Mouse (Mus musculus) hindbrain, embryonic 10.5 days (tissue): ENCODE measurements at regions not wholly inside any gene's neighbourhood (a gene's known extent, or its start where the extent isn't known, plus 50 kb on each side); places are given as distances from the start of the nearest gene placed in this dataset.

Experiments used
- DNase-seq: peaks from one replicate; pipeline ENCODE4 v3.0.0-alpha.2; 2017; ENCODE audit warnings: low spot score
- H3K27ac ChIP-seq: fragments of 300-500 bp; sonication (generic); 2 replicates; pipeline ENCODE4 v1.5.1; 2016; ENCODE audit warnings: mild to moderate bottlenecking, moderate library complexity
- H3K27me3 ChIP-seq: fragments of 300-500 bp; sonication (generic); 2 replicates; pipeline ENCODE4 v1.6.1; 2016; ENCODE audit warnings: mild to moderate bottlenecking; ENCODE audit not compliant: poor library complexity, insufficient read depth, severe bottlenecking
- H3K36me3 ChIP-seq: fragments of 300-500 bp; sonication (generic); 2 replicates; pipeline ENCODE4 v1.6.1; 2016; ENCODE audit warnings: mild to moderate bottlenecking, moderate library complexity
- H3K4me1 ChIP-seq: fragments of 300-500 bp; sonication (generic); replicated peaks from 2 replicates; pipeline ENCODE4 v1.6.1; 2016; ENCODE audit warnings: mild to moderate bottlenecking
- H3K4me3 ChIP-seq: fragments of 300-500 bp; sonication (generic); 2 replicates; pipeline ENCODE4 v1.5.1; 2016; ENCODE audit warnings: mild to moderate bottlenecking, moderate library complexity
- H3K9me3 ChIP-seq: fragments of 300-500 bp; sonication (generic); 2 replicates; pipeline ENCODE4 v1.6.1; 2016; ENCODE audit warnings: mild to moderate bottlenecking, moderate library complexity
- WGBS: fragments of 180-500 bp; shearing (Covaris S2); methylation state at CpG from one replicate; pipeline ENCODE4 v1.1.7; 2016; 5-methylcytosine and 5-hydroxymethylcytosine counted together

- no peaks in the 10 kb centered on the region for H3K36me3 ChIP-seq
- WGBS, result 81% methylated on average over 8 of the region's 8 CpGs
- peaks cover 6% of the 10 kb centered on the region; the same call in 1 of the 2 replicates for H3K9me3 ChIP-seq
- H3K4me1 ChIP-seq, result 0 out of 2 replicates have a peak, but pooled peaks cover 5% of the 10 kb centered on the region
- no peak for DNase-seq
- H3K27ac ChIP-seq, result no peak overlapping the region
- H3K27me3 ChIP-seq, result no peaks in the 10 kb centered on the region
- no peak overlapping the region for H3K4me3 ChIP-seq
Observed at GRCm38 (mm10) chr7:136809576-136809975, 84.8 kb upstream of the Mgmt start.

- no peaks in the 10 kb centered on the region for H3K9me3 ChIP-seq
- WGBS, result 76% methylated on average over 9 of the region's 9 CpGs
Observed at GRCm38 (mm10) chr7:136813691-136814325, 80.6 kb upstream of the Mgmt start.

GRCm38 (mm10) chr7:136814751-136815150 lies 79.7 kb upstream of the Mgmt start:
- 74% methylated on average over 6 of the region's 6 CpGs for WGBS
- no peak for DNase-seq
- Histone ChIP-seq H3K4me3 (no peak overlapping the region), H3K27ac (0 out of 2 replicates have a peak overlapping the region, but pooled peaks have one; percentile 35), H3K9me3 (no peaks in the 10 kb centered on the region), H3K36me3 (no peaks in the 10 kb centered on the region), H3K27me3 (no peaks in the 10 kb centered on the region; the same call in 1 of the 2 replicates), H3K4me1 (0 out of 2 replicates have a peak, but pooled peaks cover 5% of the 10 kb centered on the region)

More at GRCm38 (mm10) chr7:136813691-136814325, 80.6 kb upstream of the Mgmt start:
- DNase-seq, result no peak
- no peak overlapping the region for H3K4me3 ChIP-seq
- no peaks in the 10 kb centered on the region; the same call in 1 of the 2 replicates for H3K27me3 ChIP-seq
- H3K27ac ChIP-seq, result no peak overlapping the region
- no peaks in the 10 kb centered on the region for H3K36me3 ChIP-seq
- 0 out of 2 replicates have a peak, but pooled peaks cover 5% of the 10 kb centered on the region for H3K4me1 ChIP-seq

GRCm38 (mm10) chr7:136820291-136820690 lies 74.1 kb upstream of the Mgmt start:
- no peak overlapping the region for H3K4me3 ChIP-seq
- H3K27me3 ChIP-seq, result peaks cover 8% of the 10 kb centered on the region; the same call in 1 of the 2 replicates
- H3K36me3 ChIP-seq, result no peaks in the 10 kb centered on the region
- no peak overlapping the region for H3K27ac ChIP-seq
- H3K4me1 ChIP-seq, result peaks cover 2% of the 10 kb centered on the region
- no peak for DNase-seq
- no peaks in the 10 kb centered on the region for H3K9me3 ChIP-seq
- 66% methylated on average over 4 of the region's 4 CpGs for WGBS

- peak overlapping the region; percentile 18; the same call in 1 of the 2 replicates for H3K4me3 ChIP-seq
- DNase-seq, result peak; percentile 30
- WGBS, result 24% methylated on average over 16 of the region's 16 CpGs
- H3K4me1 ChIP-seq, result peaks cover 10% of the 10 kb centered on the region
- no peaks in the 10 kb centered on the region for H3K9me3 ChIP-seq
- no peaks in the 10 kb centered on the region for H3K36me3 ChIP-seq
- 0 out of 2 replicates have a peak overlapping the region, but pooled peaks have one; percentile 35 for H3K27ac ChIP-seq
- H3K27me3 ChIP-seq, result peaks cover 10% of the 10 kb centered on the region; the same call in 1 of the 2 replicates
Observed at GRCm38 (mm10) chr7:136825647-136826046, 68.8 kb upstream of the Mgmt start.

GRCm38 (mm10) chr7:136829621-136830313 lies 64.6 kb upstream of the Mgmt start:
- Histone ChIP-seq H3K36me3 (no peaks in the 10 kb centered on the region), H3K4me3 (no peak overlapping the region), H3K9me3 (no peaks in the 10 kb centered on the region), H3K4me1 (peaks cover 13% of the 10 kb centered on the region), H3K27me3 (peaks cover 4% of the 10 kb centered on the region; the same call in 1 of the 2 replicates), H3K27ac (no peak overlapping the region)
- WGBS, result 83% methylated on average over 1 of the region's 1 CpGs
- no peak for DNase-seq

- Histone ChIP-seq H3K4me3 (no peak overlapping the region), H3K27me3 (no peaks in the 10 kb centered on the region; the same call in 1 of the 2 replicates), H3K36me3 (no peaks in the 10 kb centered on the region), H3K9me3 (no peaks in the 10 kb centered on the region), H3K4me1 (0 out of 2 replicates have a peak, but pooled peaks cover 3% of the 10 kb centered on the region), H3K27ac (no peak overlapping the region)
- 82% methylated on average over 7 of the region's 7 CpGs for WGBS
- DNase-seq, result no peak
Observed at GRCm38 (mm10) chr7:136832419-136832818, 62.0 kb upstream of the Mgmt start.

GRCm38 (mm10) chr7:136838971-136839370 lies 55.4 kb upstream of the Mgmt start:
- Histone ChIP-seq H3K4me1 (peaks cover 40% of the 10 kb centered on the region), H3K27me3 (no peaks in the 10 kb centered on the region), H3K9me3 (no peaks in the 10 kb centered on the region), H3K36me3 (no peaks in the 10 kb centered on the region), H3K27ac (no peak overlapping the region), H3K4me3 (no peak overlapping the region)
- no peak for DNase-seq
- WGBS, result 85% methylated on average over 5 of the region's 5 CpGs

- Histone ChIP-seq H3K4me3 (no peak overlapping the region), H3K4me1 (peaks cover 52% of the 10 kb centered on the region), H3K27me3 (0 out of 2 replicates have a peak, but pooled peaks cover 2% of the 10 kb centered on the region), H3K36me3 (no peaks in the 10 kb centered on the region), H3K9me3 (no peaks in the 10 kb centered on the region), H3K27ac (no peak overlapping the region)
- DNase-seq, result no peak
- WGBS, result 69% methylated on average over 7 of the region's 7 CpGs
Observed at GRCm38 (mm10) chr7:136840224-136840623, 54.2 kb upstream of the Mgmt start.

GRCm38 (mm10) chr7:136842751-136843150 lies 51.7 kb upstream of the Mgmt start:
- Histone ChIP-seq H3K27ac (peak overlapping the region; percentile 18; the same call in 1 of the 2 replicates), H3K4me3 (no peak overlapping the region), H3K36me3 (no peaks in the 10 kb centered on the region), H3K4me1 (peaks cover 68% of the 10 kb centered on the region), H3K9me3 (no peaks in the 10 kb centered on the region), H3K27me3 (peaks cover 13% of the 10 kb centered on the region; the same call in 1 of the 2 replicates)
- 54% methylated on average over 7 of the region's 7 CpGs for WGBS
- no peak for DNase-seq

- Histone ChIP-seq H3K9me3 (no peaks in the 10 kb centered on the region), H3K27me3 (peaks cover 13% of the 10 kb centered on the region; the same call in 1 of the 2 replicates), H3K4me3 (no peak overlapping the region), H3K36me3 (no peaks in the 10 kb centered on the region), H3K4me1 (peaks cover 67% of the 10 kb centered on the region), H3K27ac (0 out of 2 replicates have a peak overlapping the region, but pooled peaks have one; percentile 29)
- 39% methylated on average over 5 of the region's 5 CpGs for WGBS
- no peak for DNase-seq
Observed at GRCm38 (mm10) chr7:136844282-136844681, 50.1 kb upstream of the Mgmt start.
